In genomic region chr13:67420558-67421206, GRCm38 (mm10) we compare ENCODE assay signal across 9 mouse cellular contexts. TPM values are rescaled to one million over a fixed set of nuclear protein-coding genes. Genes with fewer than 3 reads are reported as not detected.
DNase-seq lines count a peak whose midpoint lies in the region; ATAC-seq and TF ChIP-seq lines count a peak whose summit lies in the region.
"Had no signal": no experiment of that assay in that cellular context is flagged by ENCODE, and none has a peak within 500 bp of the region (broad histone marks: within the 10 kb centered on the region; RNA-seq: fewer than 3 reads in every experiment).

No protein-coding gene starts in this region.

- no peak for TF ChIP-seq CTCF in kidney, adult 2 months (conservative IDR thresholded peaks at IDR 0.05; ENCODE audit: insufficient read depth, insufficient read length, low read depth, low read length)
- TF ChIP-seq CTCF in forebrain, postnatal 0 days (IDR thresholded peaks at IDR 0.05; ENCODE audit: low read depth), result no peak
- no peak for TF ChIP-seq CTCF in liver, postnatal 0 days (IDR thresholded peaks at IDR 0.05; ENCODE audit: low read depth)

- H3K36me3 ChIP-seq in kidney, adult 2 months (ENCODE audit: control insufficient read depth, insufficient read depth, low read length), result no peaks in the 10 kb centered on the region
- peaks cover 3% of the 10 kb centered on the region; the same call in 1 of the 2 replicates for H3K36me3 ChIP-seq in ES-E14 (ENCODE audit: control insufficient read depth, insufficient read depth, low read length, poor library complexity, severe bottlenecking)
- H3K36me3 ChIP-seq in forebrain, postnatal 0 days (ENCODE audit: insufficient read depth), result no peaks in the 10 kb centered on the region
- no peaks in the 10 kb centered on the region for H3K36me3 ChIP-seq in liver, postnatal 0 days (replicated peaks; ENCODE audit: insufficient read depth, low read length)

- no peaks in the 10 kb centered on the region for H3K27me3 ChIP-seq in kidney, adult 2 months (replicated peaks; ENCODE audit: control insufficient read depth, insufficient read depth, low read length)
- no peaks in the 10 kb centered on the region for H3K27me3 ChIP-seq in forebrain, postnatal 0 days (ENCODE audit: insufficient read depth, low read length)
- H3K27me3 ChIP-seq in liver, postnatal 0 days (ENCODE audit: insufficient read depth, low read length), result no peaks in the 10 kb centered on the region

- peak overlapping the region; percentile 94 for H3K4me3 ChIP-seq in kidney, adult 2 months (ENCODE audit: insufficient read depth, low read depth, low read length)
- peak overlapping the region; percentile 79 to 95 for H3K4me3 ChIP-seq in ES-E14 (ENCODE audit: insufficient read depth in 1 of 2, low read depth in 1 of 2, low read length in 2 of 2, poor library complexity in 1 of 2, severe bottlenecking in 1 of 2)
- H3K4me3 ChIP-seq in forebrain, postnatal 0 days (ENCODE audit: low read depth, low read length), result peak overlapping the region; percentile 46
- H3K4me3 ChIP-seq in liver, postnatal 0 days (ENCODE audit: low read depth, low read length), result peak overlapping the region; percentile 65

- TF ChIP-seq EP300 in liver, postnatal 0 days (IDR thresholded peaks at IDR 0.05; ENCODE audit: low read depth), result no peak

- DNase-seq in kidney, adult 2 months, result no peak
- DNase-seq in kidney, adult 9 months, result no peak
- DNase-seq in ES-E14 (ENCODE audit: low read depth, low spot score), result no peak
- DNase-seq in forebrain, postnatal 0 days, result peak; percentile 8
- DNase-seq in liver, postnatal 0 days, result no peak
- no peak for DNase-seq in frontal cortex, postnatal 10 days (ENCODE audit: low spot score in 2 of 2)
- DNase-seq in adrenal gland, postnatal 14 days, result no peak
- DNase-seq in testis, postnatal 10 days (ENCODE audit: low spot score), result no peak

- no peak for TF ChIP-seq POLR2A in kidney, adult 2 months (IDR thresholded peaks at IDR 0.05; ENCODE audit: low read depth, low read length)

- ATAC-seq in forebrain, postnatal 0 days, result peak; percentile 56; the same call in 1 of the 2 replicates
- ATAC-seq in liver, postnatal 0 days, result peak; percentile 4; the same call in 1 of the 2 replicates
- ATAC-seq: Patski had no signal

- in situ Hi-C loops in ES-E14 (cut with MboI; ENCODE audit: low sequenced_read_pairs in 2 of 2, unreplicated experiment in 2 of 2), result no loop called here

- WGBS in kidney, adult 2 months, result 34% methylated on average over 11 of the region's 11 CpGs
- WGBS in forebrain, postnatal 0 days, result 35% methylated on average over 11 of the region's 11 CpGs
- WGBS in liver, postnatal 0 days (ENCODE audit: insufficient replicate concordance), result 34% methylated on average over 11 of the region's 11 CpGs

- H3K27ac ChIP-seq in kidney, adult 2 months (ENCODE audit: insufficient read depth, low read depth, low read length), result no peak overlapping the region
- H3K27ac ChIP-seq in ES-E14 (ENCODE audit: insufficient read depth, low read depth, low read length, poor library complexity, severe bottlenecking), result peak overlapping the region; percentile 88
- no peak overlapping the region for H3K27ac ChIP-seq in forebrain, postnatal 0 days (ENCODE audit: low read depth, low read length)
- no peak overlapping the region for H3K27ac ChIP-seq in liver, postnatal 0 days (ENCODE audit: low read depth)

- H3K9ac ChIP-seq in ES-E14 (ENCODE audit: insufficient read depth, low read depth, low read length, poor library complexity, severe bottlenecking), result peak overlapping the region; percentile 94
- peak overlapping the region; percentile 29 for H3K9ac ChIP-seq in forebrain, postnatal 0 days
- peak overlapping the region; percentile 43 for H3K9ac ChIP-seq in liver, postnatal 0 days (replicated peaks)

- peak overlapping the region; percentile 61 for H3K4me2 ChIP-seq in forebrain, postnatal 0 days (ENCODE audit: low read depth)
- peak overlapping the region; percentile 80 for H3K4me2 ChIP-seq in liver, postnatal 0 days (ENCODE audit: low read depth, low read length)

- no peaks in the 10 kb centered on the region for H3K4me1 ChIP-seq in kidney, adult 2 months (ENCODE audit: control insufficient read depth, insufficient read depth, low read length)
- peaks cover 8 to 9% of the 10 kb centered on the region in 2 experiments for H3K4me1 ChIP-seq in ES-E14 (ENCODE audit: control insufficient read depth in 2 of 2, insufficient read depth in 2 of 2, low read length in 2 of 2, poor library complexity in 1 of 2)
- H3K4me1 ChIP-seq in forebrain, postnatal 0 days (ENCODE audit: insufficient read depth), result no peaks in the 10 kb centered on the region
- no peaks in the 10 kb centered on the region for H3K4me1 ChIP-seq in liver, postnatal 0 days (ENCODE audit: insufficient read depth)

- no peaks in the 10 kb centered on the region for H3K9me3 ChIP-seq in ES-E14 (ENCODE audit: control insufficient read depth, insufficient read depth, low read depth, low read length)
- no peaks in the 10 kb centered on the region for H3K9me3 ChIP-seq in forebrain, postnatal 0 days (ENCODE audit: low read length)
- no peaks in the 10 kb centered on the region for H3K9me3 ChIP-seq in liver, postnatal 0 days (ENCODE audit: low read length)

TF ChIP-seq in ES-E14, 5 proteins besides CTCF, POLR2A, EP300 and RAD21:
- TF ChIP-seq ZNF384 (IDR thresholded peaks at IDR 0.05; ENCODE audit: low read depth, low read length) (no peak), CHD2 (IDR thresholded peaks at IDR 0.05; ENCODE audit: low read depth, low read length) (no peak), MAFK (IDR thresholded peaks at IDR 0.05; ENCODE audit: insufficient read depth, low read depth, low read length) (no peak), HCFC1 (IDR thresholded peaks at IDR 0.05; ENCODE audit: borderline replicate concordance, insufficient read depth, low read length) (no peak), ZC3H11A (IDR thresholded peaks at IDR 0.05; ENCODE audit: borderline replicate concordance, low read depth, low read length) (no peak)

RNA-seq across cellular contexts. Expression of gene Zfp459, which starts 0.5 kb away (rescaled TPM):
- 0.24 and 0.44 TPM in 2 replicates for polyA plus RNA-seq in kidney, adult 2 months (2012; rRNA removed)
- 15.7 and 25.5 TPM in 2 replicates for total RNA-seq in ES-E14 (2012; rRNA removed)
- 1.9 and 2.1 TPM in 2 replicates for total RNA-seq in forebrain, postnatal 0 days (2014; rRNA removed)
- 0.53 and 0.71 TPM in 2 replicates for polyA plus RNA-seq in forebrain, postnatal 0 days (2015; fragmentation: Nextera tagmentation; extraction: Ambion mirVana)
- not detected in 2 replicates for polyA plus RNA-seq in liver, postnatal 0 days (2015; fragmentation: Nextera tagmentation; extraction: Ambion mirVana)
- 0.71 TPM in 1 of 2 replicates, not detected in the other for total RNA-seq in adrenal gland, postnatal 14 days (2021)
- polyA plus RNA-seq: Patski had no signal

RNA-seq across cellular contexts. Expression of gene Zfp429, which starts 21.1 kb away (rescaled TPM):
- polyA plus RNA-seq in kidney, adult 2 months (2012; rRNA removed), result 1.8 and 3.4 TPM in 2 replicates
- total RNA-seq in ES-E14 (2012; rRNA removed), result 4.3 and 10.1 TPM in 2 replicates
- total RNA-seq in forebrain, postnatal 0 days (2014; rRNA removed), result 2.4 and 12.1 TPM in 2 replicates
- 1.1 and 1.6 TPM in 2 replicates for polyA plus RNA-seq in forebrain, postnatal 0 days (2015; fragmentation: Nextera tagmentation; extraction: Ambion mirVana)
- polyA plus RNA-seq in liver, postnatal 0 days (2015; fragmentation: Nextera tagmentation; extraction: Ambion mirVana), result 1.4 and 2.1 TPM in 2 replicates
- 3.5 and 5.0 TPM in 2 replicates for total RNA-seq in adrenal gland, postnatal 14 days (2021)

RNA-seq across cellular contexts. Expression of gene Zfp874a, which starts 30.7 kb away (rescaled TPM):
- 2.0 and 2.8 TPM in 2 replicates for polyA plus RNA-seq in kidney, adult 2 months (2012; rRNA removed)
- total RNA-seq in ES-E14 (2012; rRNA removed), result 11.5 and 16.8 TPM in 2 replicates
- total RNA-seq in forebrain, postnatal 0 days (2014; rRNA removed), result 10.0 and 12.8 TPM in 2 replicates
- 3.6 and 4.7 TPM in 2 replicates for polyA plus RNA-seq in forebrain, postnatal 0 days (2015; fragmentation: Nextera tagmentation; extraction: Ambion mirVana)
- 4.5 and 5.0 TPM in 2 replicates for polyA plus RNA-seq in liver, postnatal 0 days (2015; fragmentation: Nextera tagmentation; extraction: Ambion mirVana)
- 13.5 and 14.5 TPM in 2 replicates for total RNA-seq in adrenal gland, postnatal 14 days (2021)

RNA-seq across cellular contexts. Expression of gene Zfp456, which starts 45.1 kb away (rescaled TPM):
- polyA plus RNA-seq in kidney, adult 2 months (2012; rRNA removed), result 0.15 and 0.31 TPM in 2 replicates
- total RNA-seq in ES-E14 (2012; rRNA removed), result 1.9 and 2.3 TPM in 2 replicates
- 0.57 and 1.1 TPM in 2 replicates for total RNA-seq in forebrain, postnatal 0 days (2014; rRNA removed)
- polyA plus RNA-seq in forebrain, postnatal 0 days (2015; fragmentation: Nextera tagmentation; extraction: Ambion mirVana), result 0.18 and 0.23 TPM in 2 replicates
- 0.41 and 0.58 TPM in 2 replicates for polyA plus RNA-seq in liver, postnatal 0 days (2015; fragmentation: Nextera tagmentation; extraction: Ambion mirVana)
- total RNA-seq in adrenal gland, postnatal 14 days (2021), result 1.4 and 3.5 TPM in 2 replicates

RNA-seq across cellular contexts. Expression of gene Gm28041, which starts 45.1 kb away (rescaled TPM):
- 0.25 TPM in 1 of 2 replicates, not detected in the other for polyA plus RNA-seq in kidney, adult 2 months (2012; rRNA removed)
- total RNA-seq in ES-E14 (2012; rRNA removed), result 0.74 and 0.80 TPM in 2 replicates
- not detected in 2 replicates for total RNA-seq in forebrain, postnatal 0 days (2014; rRNA removed)
- polyA plus RNA-seq in forebrain, postnatal 0 days (2015; fragmentation: Nextera tagmentation; extraction: Ambion mirVana), result not detected in 2 replicates
- 0.42 TPM in 1 of 2 replicates, not detected in the other for polyA plus RNA-seq in liver, postnatal 0 days (2015; fragmentation: Nextera tagmentation; extraction: Ambion mirVana)
- total RNA-seq in adrenal gland, postnatal 14 days (2021), result 1.2 TPM in 1 of 2 replicates, not detected in the other

Comparison
In these comparisons a context has a peak if more than half of its experiments do, and no peak if none do; other contexts are left out.
1. H3K9ac ChIP-seq: peak in every context shown above with its lines; median percentile 94 in ES-E14; 43 in liver, postnatal 0 days; 29 in forebrain, postnatal 0 days.